Mouse (Mus musculus): Measurements from ENCODE around the gene Kcnt2. TPM values are rescaled to one million over a fixed set of nuclear protein-coding genes. Genes with fewer than 3 reads are reported as not detected.

The Kcnt2 gene
- total and polyA plus RNA-seq, 3 experiments, result not detected

GRCm38 (mm10) chr1:140306339-140306738, 60.4 kb downstream of the Kcnt2 start:
- H3K4me3 ChIP-seq (replicated peaks in 1 of 3; ENCODE audit: low read depth in 2 of 3, low read length in 2 of 3, poor library complexity in 1 of 3), result no peak overlapping the region
- no peaks in the 10 kb centered on the region for H3K4me1 ChIP-seq (ENCODE audit: control insufficient read depth in 1 of 2, insufficient read depth in 2 of 2)
- no peak for TF ChIP-seq UBTF (IDR thresholded peaks at IDR 0.05; ENCODE audit: low read depth, low read length)
- in situ Hi-C loops (cut with MboI; ENCODE audit: low pct_ligation_motif_present, low pct_unique_long_range_greater_than_20kb, low sequenced_read_pairs) (no loop called here), dilution Hi-C loops (cut with MboI; ENCODE audit: extremely low pct_ligation_motif_present, extremely low pct_unique_long_range_greater_than_20kb, low sequenced_read_pairs) (no loop called here)
- no peak overlapping the region for H3K27ac ChIP-seq (ENCODE audit: insufficient read depth, low read depth)
- H3K4me2 ChIP-seq (ENCODE audit: insufficient read depth, low read depth, poor library complexity, severe bottlenecking), result no peak overlapping the region
- H3K36me3 ChIP-seq (replicated peaks in 1 of 2; ENCODE audit: control insufficient read depth in 1 of 2, insufficient read depth in 1 of 2, low read length in 1 of 2), result no peaks in the 10 kb centered on the region
- no peaks in the 10 kb centered on the region for H3K27me3 ChIP-seq (replicated peaks)
- H3K9me3 ChIP-seq (replicated peaks; ENCODE audit: low read length), result peaks cover 2% of the 10 kb centered on the region
- H3K79me2 ChIP-seq (replicated peaks; ENCODE audit: control insufficient read depth, extremely low read depth, insufficient read depth, poor library complexity, severe bottlenecking), result no peaks in the 10 kb centered on the region
- DNase-seq (ENCODE audit: extremely low read depth), result no peak
- no peak overlapping the region for H3K9ac ChIP-seq (ENCODE audit: insufficient read depth, low read depth)

GRCm38 (mm10) chr1:140310739-140311138, 64.8 kb downstream of the Kcnt2 start:
- in situ Hi-C loops (cut with MboI; ENCODE audit: low pct_ligation_motif_present, low pct_unique_long_range_greater_than_20kb, low sequenced_read_pairs) (no loop called here), dilution Hi-C loops (cut with MboI; ENCODE audit: extremely low pct_ligation_motif_present, extremely low pct_unique_long_range_greater_than_20kb, low sequenced_read_pairs) (no loop called here)
- no peak overlapping the region for H3K27ac ChIP-seq (ENCODE audit: insufficient read depth, low read depth)
- H3K27me3 ChIP-seq (replicated peaks), result no peaks in the 10 kb centered on the region
- no peaks in the 10 kb centered on the region for H3K9me3 ChIP-seq (replicated peaks; ENCODE audit: low read length)
- H3K36me3 ChIP-seq (replicated peaks in 1 of 2; ENCODE audit: control insufficient read depth in 1 of 2, insufficient read depth in 1 of 2, low read length in 1 of 2), result no peaks in the 10 kb centered on the region
- no peak overlapping the region for H3K9ac ChIP-seq (ENCODE audit: insufficient read depth, low read depth)
- TF ChIP-seq SIN3A (IDR thresholded peaks at IDR 0.05; ENCODE audit: low read length), result no peak
- TF ChIP-seq CHD2 (IDR thresholded peaks at IDR 0.05; ENCODE audit: low read length), result no peak
- no peak for TF ChIP-seq USF1 (IDR thresholded peaks at IDR 0.05; ENCODE audit: low read depth, low read length)
- no peak for TF ChIP-seq ZMIZ1 (IDR thresholded peaks at IDR 0.05; ENCODE audit: low read depth, low read length)
- no peak for TF ChIP-seq RCOR1 (conservative IDR thresholded peaks at IDR 0.05; ENCODE audit: low read depth, low read length)
- no peak for TF ChIP-seq SMC3 (IDR thresholded peaks at IDR 0.05; ENCODE audit: low read depth, low read length)
- no peak for TF ChIP-seq JUN (IDR thresholded peaks at IDR 0.05; ENCODE audit: insufficient read depth, low read depth, low read length)
- no peak for TF ChIP-seq HCFC1 (IDR thresholded peaks at IDR 0.05; ENCODE audit: low read depth, low read length)
- TF ChIP-seq ZC3H11A (IDR thresholded peaks at IDR 0.05; ENCODE audit: low read depth, low read length), result no peak
- no peak for TF ChIP-seq MAZ (IDR thresholded peaks at IDR 0.05; ENCODE audit: low read depth, low read length)
- TF ChIP-seq GABPA (IDR thresholded peaks at IDR 0.05; ENCODE audit: insufficient replicate concordance, low read depth, low read length), result no peak
- no peak for TF ChIP-seq PAX5 (IDR thresholded peaks at IDR 0.05; ENCODE audit: low read length)
- no peak for TF ChIP-seq MEF2A (IDR thresholded peaks at IDR 0.05; ENCODE audit: borderline replicate concordance, low read depth, low read length)
- no peak for TF ChIP-seq TCF12 (IDR thresholded peaks at IDR 0.05; ENCODE audit: low read depth, low read length)
- no peak for TF ChIP-seq EP300 (IDR thresholded peaks at IDR 0.05; ENCODE audit: low read length)
- no peak for TF ChIP-seq ELF1 (IDR thresholded peaks at IDR 0.05; ENCODE audit: low read depth, low read length)
- TF ChIP-seq USF2 (conservative IDR thresholded peaks at IDR 0.05; ENCODE audit: low read depth, low read length), result no peak
- TF ChIP-seq CHD1 (IDR thresholded peaks at IDR 0.05; ENCODE audit: low read depth, low read length), result no peak
- no peak for TF ChIP-seq ETS1 (conservative IDR thresholded peaks at IDR 0.05; ENCODE audit: low read depth, low read length)
- TF ChIP-seq KAT2A (IDR thresholded peaks at IDR 0.05; ENCODE audit: insufficient replicate concordance, low read length), result no peak
- H3K4me2 ChIP-seq (ENCODE audit: insufficient read depth, low read depth, poor library complexity, severe bottlenecking), result no peak overlapping the region
- H3K79me2 ChIP-seq (replicated peaks; ENCODE audit: control insufficient read depth, extremely low read depth, insufficient read depth, poor library complexity, severe bottlenecking), result no peaks in the 10 kb centered on the region
- H3K4me3 ChIP-seq (replicated peaks in 1 of 3; ENCODE audit: low read depth in 2 of 3, low read length in 2 of 3, poor library complexity in 1 of 3), result no peak overlapping the region
- no peaks in the 10 kb centered on the region for H3K4me1 ChIP-seq (ENCODE audit: control insufficient read depth in 1 of 2, insufficient read depth in 2 of 2)
- no peak for DNase-seq (ENCODE audit: extremely low read depth)

All from CH12.LX (cell line).